Mouse (Mus musculus) olfactory bulb, adult 2 months (tissue): ENCODE data around the gene Adap1. TPM values are rescaled to one million over a fixed set of nuclear protein-coding genes. Genes with fewer than 3 reads are reported as not detected.

Source experiments
- H3K27ac ChIP-seq: fragments of 200-500 bp; 2 replicates; pipeline ENCODE4 v1.5.1; 2012; ENCODE audit warnings: low read depth, low read length; ENCODE audit not compliant: insufficient read depth
- H3K4me1 ChIP-seq: fragments of 200-500 bp; 2 replicates; pipeline ENCODE4 v1.6.1; 2012; ENCODE audit warnings: low read length; ENCODE audit not compliant: control insufficient read depth, insufficient read depth
- H3K4me3 ChIP-seq: fragments of 200-500 bp; 2 replicates; pipeline ENCODE4 v1.5.1; 2012; ENCODE audit warnings: mild to moderate bottlenecking, low read depth, low read length, moderate library complexity; ENCODE audit not compliant: insufficient read depth
- CTCF ChIP-seq: fragments of 200-500 bp; IDR thresholded peaks from 2 replicates; pipeline ENCODE4 v1.5.1; 2012; ENCODE audit warnings: low read depth, mild to moderate bottlenecking, low read length, moderate library complexity; ENCODE audit not compliant: insufficient read depth
- POLR2A ChIP-seq: fragments of 200-500 bp; IDR thresholded peaks from 2 replicates; pipeline ENCODE4 v1.6.1; 2012; ENCODE audit warnings: mild to moderate bottlenecking, low read depth, low read length, moderate library complexity; ENCODE audit not compliant: insufficient read depth
- WGBS: fragments of 180-500 bp; shearing (Covaris S2); methylation state at CpG from one replicate; pipeline ENCODE4 v1.1.7; 2018; 5-methylcytosine and 5-hydroxymethylcytosine counted together
- polyA plus RNA-seq: library from polyadenylated mRNA; stranded (reverse); fragments of >200 nt; gene quantifications from 2 replicates; pipeline ENCODE4 v1.2.4, GENCODE M21; 2012; ENCODE audit warnings: low replicate concordance; ENCODE audit not compliant: missing spikeins, insufficient read depth, insufficient read length

Gene Adap1
- polyA plus RNA-seq: not detected in 2 replicates

GRCm38 (mm10) chr5:139325395-139325966 is at the start of gene Adap1:
Gene Adap1, minus strand, starts transcription at chr5:139325622.
- H3K27ac ChIP-seq: peak within 1 kb of the TSS; percentile 74
- WGBS: 7% methylated on average over 61 of the region's 61 CpGs
- no peak for TF ChIP-seq POLR2A
- peak; percentile 61; the same call in 1 of the 2 replicates for TF ChIP-seq CTCF

GRCm38 (mm10) chr5:139374841-139375240 is 49.4 kb upstream of the Adap1 start:
- Histone ChIP-seq H3K4me3 (no peak overlapping the region), H3K27ac (no peak overlapping the region), H3K4me1 (peaks cover 34% of the 10 kb centered on the region)
- TF ChIP-seq CTCF (no peak), POLR2A (no peak)
- 85% methylated on average over 2 of the region's 2 CpGs for WGBS

More at GRCm38 (mm10) chr5:139325395-139325966, at the start of gene Adap1:
- Histone ChIP-seq H3K4me3 (peak within 1 kb of the TSS; percentile 88), H3K4me1 (peaks cover 27% of the 10 kb centered on the region)

GRCm38 (mm10) chr5:139373889-139374444 is 48.5 kb upstream of the Adap1 start:
- Histone ChIP-seq H3K4me1 (peaks cover 29% of the 10 kb centered on the region), H3K4me3 (no peak overlapping the region), H3K27ac (no peak overlapping the region)
- TF ChIP-seq POLR2A (no peak), CTCF (no peak)
- 84% methylated on average over 6 of the region's 6 CpGs for WGBS

GRCm38 (mm10) chr5:139373126-139373525 is 47.7 kb upstream of the Adap1 start:
- TF ChIP-seq POLR2A: no peak
- TF ChIP-seq CTCF: no peak
- 94% methylated on average over 3 of the region's 3 CpGs for WGBS
- H3K4me3 ChIP-seq: no peak overlapping the region
- H3K4me1 ChIP-seq: peaks cover 26% of the 10 kb centered on the region
- no peak overlapping the region for H3K27ac ChIP-seq

GRCm38 (mm10) chr5:139371631-139372401 is 46.4 kb upstream of the Adap1 start:
- Histone ChIP-seq H3K27ac (peak overlapping the region; percentile 47; the same call in 1 of the 2 replicates), H3K4me3 (peak overlapping the region; percentile 60), H3K4me1 (peaks cover 21% of the 10 kb centered on the region)
- WGBS: 3% methylated on average over 39 of the region's 39 CpGs
- TF ChIP-seq CTCF: 0 out of 2 replicates have a peak, but pooled peaks have one; percentile 31
- peak; percentile 41; the same call in 1 of the 2 replicates for TF ChIP-seq POLR2A

GRCm38 (mm10) chr5:139371118-139371517 is 45.7 kb upstream of the Adap1 start:
- H3K4me1 ChIP-seq: peaks cover 21% of the 10 kb centered on the region
- TF ChIP-seq POLR2A: no peak
- TF ChIP-seq CTCF: no peak
- H3K27ac ChIP-seq: no peak overlapping the region
- H3K4me3 ChIP-seq: no peak overlapping the region
- 59% methylated on average over 5 of the region's 5 CpGs for WGBS

- WGBS: 89% methylated on average over 6 of the region's 6 CpGs
- H3K4me3 ChIP-seq: no peak overlapping the region
- H3K4me1 ChIP-seq: peaks cover 22% of the 10 kb centered on the region
- H3K27ac ChIP-seq: no peak overlapping the region
- TF ChIP-seq POLR2A: no peak
- no peak for TF ChIP-seq CTCF
Observed at GRCm38 (mm10) chr5:139370336-139370735, 44.9 kb upstream of the Adap1 start.

- peaks cover 34% of the 10 kb centered on the region for H3K4me1 ChIP-seq
- 82% methylated on average over 11 of the region's 11 CpGs for WGBS
- TF ChIP-seq CTCF: no peak
- TF ChIP-seq POLR2A: no peak
- no peak overlapping the region for H3K4me3 ChIP-seq
- no peak overlapping the region for H3K27ac ChIP-seq
Observed at GRCm38 (mm10) chr5:139368638-139369320, 43.4 kb upstream of the Adap1 start.
